Mouse (Mus musculus): ENCODE measurements at regions not wholly inside any gene's neighbourhood (a gene's known extent, or its start where the extent isn't known, plus 50 kb on each side); places are given as distances from the start of the nearest gene placed in this dataset.
"Not testable (repeated sequence)": the region's sequence is repeated elsewhere in the genome, so short reads cannot be mapped to it uniquely, and the experiment has no call there.

GRCm38 (mm10) chr2:84042793-84043192, 52.4 kb downstream of the Gm13691 start:
- ATAC-seq (ENCODE audit: low TSS enrichment) = no peak

- ATAC-seq (ENCODE audit: low TSS enrichment) = no peak
Observed at GRCm38 (mm10) chr2:84048398-84049140, 58.2 kb downstream of the Gm13691 start.

- no peak; the same call in 1 of the 2 replicates for ATAC-seq (ENCODE audit: low TSS enrichment)
Observed at GRCm38 (mm10) chr2:84051883-84052331, 61.6 kb downstream of the Gm13691 start.

- ATAC-seq (ENCODE audit: low TSS enrichment) = no peak
Observed at GRCm38 (mm10) chr2:84059246-84059645, 68.9 kb downstream of the Gm13691 start.

- ATAC-seq (ENCODE audit: low TSS enrichment) = no peak
Observed at GRCm38 (mm10) chr2:84061221-84061620, 70.9 kb downstream of the Gm13691 start.

- no peak for ATAC-seq (ENCODE audit: low TSS enrichment)
Observed at GRCm38 (mm10) chr2:84064371-84064770, 74.0 kb downstream of the Gm13691 start.

GRCm38 (mm10) chr2:84065061-84065460, 74.7 kb downstream of the Gm13691 start:
- peak; percentile 95 for ATAC-seq (ENCODE audit: low TSS enrichment)

GRCm38 (mm10) chr2:84065749-84066148, 75.4 kb downstream of the Gm13691 start:
- ATAC-seq (ENCODE audit: low TSS enrichment) = no peak

- no peak for ATAC-seq (ENCODE audit: low TSS enrichment)
Observed at GRCm38 (mm10) chr2:84066151-84066693, 75.9 kb downstream of the Gm13691 start.

GRCm38 (mm10) chr2:84066785-84067526, 76.6 kb downstream of the Gm13691 start:
- ATAC-seq (ENCODE audit: low TSS enrichment) = no peak

GRCm38 (mm10) chr2:84068617-84069016, 78.3 kb downstream of the Gm13691 start:
- ATAC-seq (ENCODE audit: low TSS enrichment) = no peak

- not testable (repeated sequence) for ATAC-seq (ENCODE audit: low TSS enrichment)
Observed at GRCm38 (mm10) chr2:84069411-84069810, 79.1 kb downstream of the Gm13691 start.

- ATAC-seq (ENCODE audit: low TSS enrichment) = no peak
Observed at GRCm38 (mm10) chr2:84072881-84073583, 82.7 kb downstream of the Gm13691 start.

- no peak for ATAC-seq (ENCODE audit: low TSS enrichment)
Observed at GRCm38 (mm10) chr2:84075944-84076343, 85.6 kb downstream of the Gm13691 start.

- ATAC-seq (ENCODE audit: low TSS enrichment) = no peak
Observed at GRCm38 (mm10) chr2:84079284-84079683, 88.9 kb downstream of the Gm13691 start.

GRCm38 (mm10) chr2:84080228-84080627, 89.9 kb downstream of the Gm13691 start:
- ATAC-seq (ENCODE audit: low TSS enrichment) = no peak

- ATAC-seq (ENCODE audit: low TSS enrichment) = peak; percentile 47; the same call in 1 of the 2 replicates
Observed at GRCm38 (mm10) chr2:84094751-84095150, 104.4 kb downstream of the Gm13691 start.

- no peak for ATAC-seq (ENCODE audit: low TSS enrichment)
Observed at GRCm38 (mm10) chr2:84098746-84099145, 108.4 kb downstream of the Gm13691 start.

- ATAC-seq (ENCODE audit: low TSS enrichment) = no peak
Observed at GRCm38 (mm10) chr2:84113562-84113961, 123.2 kb downstream of the Gm13691 start.

- ATAC-seq (ENCODE audit: low TSS enrichment) = no peak
Observed at GRCm38 (mm10) chr2:84119839-84120238, 129.5 kb downstream of the Gm13691 start.

GRCm38 (mm10) chr2:84127586-84127985, 137.2 kb downstream of the Gm13691 start:
- no peak for ATAC-seq (ENCODE audit: low TSS enrichment)

- ATAC-seq (ENCODE audit: low TSS enrichment) = no peak
Observed at GRCm38 (mm10) chr2:84161742-84162141, 171.4 kb downstream of the Gm13691 start.

Measured in frontal cortex, adult (tissue).